Mouse (Mus musculus): ENCODE data around the gene Cacna1e. TPM values are rescaled to one million over a fixed set of nuclear protein-coding genes. Genes with fewer than 3 reads are reported as not detected.

Cacna1e gene
- polyA plus RNA-seq, 1 experiment from 2014 or later, result 0.39 TPM

- no peaks in the 10 kb centered on the region for H3K4me1 ChIP-seq (replicated peaks; ENCODE audit: control insufficient read depth, insufficient read depth)
- no peak overlapping the region for H3K4me2 ChIP-seq (replicated peaks; ENCODE audit: low read depth)
- H3K9me3 ChIP-seq (ENCODE audit: control insufficient read depth, low read length), result no peaks in the 10 kb centered on the region
- no peaks in the 10 kb centered on the region for H3K27me3 ChIP-seq (ENCODE audit: control insufficient read depth, insufficient read depth, low read length)
- TF ChIP-seq EP300 (optimal IDR thresholded peaks at IDR 0.05) (no peak), CTCF (IDR thresholded peaks at IDR 0.05; ENCODE audit: low read depth) (no peak)
- no peak overlapping the region for H3K9ac ChIP-seq (ENCODE audit: low read length)
- no peaks in the 10 kb centered on the region for H3K36me3 ChIP-seq (ENCODE audit: control insufficient read depth, insufficient read depth, low read length)
- H3K4me3 ChIP-seq (ENCODE audit: low read depth, low read length), result no peak overlapping the region
- no peak for DNase-seq (ENCODE audit: low spot score)
- 76% methylated on average over 5 of the region's 5 CpGs for WGBS
- no peak for ATAC-seq (ENCODE audit: low FRiP score, low TSS enrichment)
- H3K27ac ChIP-seq (replicated peaks), result no peak overlapping the region
These were observed 422.8 kb downstream of the Cacna1e start for GRCm38 (mm10) chr1:154461521-154461920.

- Histone ChIP-seq H3K4me2 (replicated peaks; ENCODE audit: low read depth) (no peak overlapping the region), H3K27ac (replicated peaks) (no peak overlapping the region), H3K9ac (ENCODE audit: low read length) (no peak overlapping the region), H3K27me3 (ENCODE audit: control insufficient read depth, insufficient read depth, low read length) (no peaks in the 10 kb centered on the region), H3K36me3 (ENCODE audit: control insufficient read depth, insufficient read depth, low read length) (no peaks in the 10 kb centered on the region), H3K9me3 (ENCODE audit: control insufficient read depth, low read length) (no peaks in the 10 kb centered on the region), H3K4me3 (ENCODE audit: low read depth, low read length) (no peak overlapping the region), H3K4me1 (replicated peaks; ENCODE audit: control insufficient read depth, insufficient read depth) (no peaks in the 10 kb centered on the region)
- 77% methylated on average over 7 of the region's 7 CpGs for WGBS
- TF ChIP-seq EP300 (optimal IDR thresholded peaks at IDR 0.05), result no peak
- no peak for TF ChIP-seq CTCF (IDR thresholded peaks at IDR 0.05; ENCODE audit: low read depth)
- no peak for DNase-seq (ENCODE audit: low spot score)
- ATAC-seq (ENCODE audit: low FRiP score, low TSS enrichment), result no peak
These were observed 424.2 kb downstream of the Cacna1e start for GRCm38 (mm10) chr1:154460067-154460466.

GRCm38 (mm10) chr1:154458601-154459000 lies 425.7 kb downstream of the Cacna1e start:
- Histone ChIP-seq H3K4me1 (replicated peaks; ENCODE audit: control insufficient read depth, insufficient read depth) (no peaks in the 10 kb centered on the region), H3K27me3 (ENCODE audit: control insufficient read depth, insufficient read depth, low read length) (no peaks in the 10 kb centered on the region), H3K36me3 (ENCODE audit: control insufficient read depth, insufficient read depth, low read length) (no peaks in the 10 kb centered on the region), H3K4me3 (ENCODE audit: low read depth, low read length) (no peak overlapping the region), H3K9me3 (ENCODE audit: control insufficient read depth, low read length) (no peaks in the 10 kb centered on the region), H3K27ac (replicated peaks) (no peak overlapping the region), H3K4me2 (replicated peaks; ENCODE audit: low read depth) (no peak overlapping the region), H3K9ac (ENCODE audit: low read length) (no peak overlapping the region)
- ATAC-seq (ENCODE audit: low FRiP score, low TSS enrichment), result no peak
- TF ChIP-seq CTCF (IDR thresholded peaks at IDR 0.05; ENCODE audit: low read depth), result no peak
- TF ChIP-seq EP300 (optimal IDR thresholded peaks at IDR 0.05), result no peak
- no peak for DNase-seq (ENCODE audit: low spot score)
- 81% methylated on average over 2 of the region's 2 CpGs for WGBS

GRCm38 (mm10) chr1:154450799-154451198 lies 433.5 kb downstream of the Cacna1e start:
- Histone ChIP-seq H3K9ac (ENCODE audit: low read length) (no peak overlapping the region), H3K36me3 (ENCODE audit: control insufficient read depth, insufficient read depth, low read length) (no peaks in the 10 kb centered on the region), H3K4me1 (replicated peaks; ENCODE audit: control insufficient read depth, insufficient read depth) (no peaks in the 10 kb centered on the region), H3K4me3 (ENCODE audit: low read depth, low read length) (no peak overlapping the region), H3K27me3 (ENCODE audit: control insufficient read depth, insufficient read depth, low read length) (no peaks in the 10 kb centered on the region), H3K27ac (replicated peaks) (no peak overlapping the region), H3K4me2 (replicated peaks; ENCODE audit: low read depth) (no peak overlapping the region), H3K9me3 (ENCODE audit: control insufficient read depth, low read length) (no peaks in the 10 kb centered on the region)
- 72% methylated on average over 3 of the region's 3 CpGs for WGBS
- ATAC-seq (ENCODE audit: low FRiP score, low TSS enrichment), result no peak
- DNase-seq (ENCODE audit: low spot score), result no peak
- TF ChIP-seq EP300 (optimal IDR thresholded peaks at IDR 0.05), result no peak
- TF ChIP-seq CTCF (IDR thresholded peaks at IDR 0.05; ENCODE audit: low read depth), result no peak

- H3K27ac ChIP-seq (replicated peaks), result no peak overlapping the region
- 44% methylated on average over 3 of the region's 3 CpGs for WGBS
- DNase-seq (ENCODE audit: low spot score), result no peak
- H3K27me3 ChIP-seq (ENCODE audit: control insufficient read depth, insufficient read depth, low read length), result no peaks in the 10 kb centered on the region
- no peaks in the 10 kb centered on the region for H3K9me3 ChIP-seq (ENCODE audit: control insufficient read depth, low read length)
- H3K4me3 ChIP-seq (ENCODE audit: low read depth, low read length), result no peak overlapping the region
- no peak overlapping the region for H3K4me2 ChIP-seq (replicated peaks; ENCODE audit: low read depth)
- no peaks in the 10 kb centered on the region for H3K4me1 ChIP-seq (replicated peaks; ENCODE audit: control insufficient read depth, insufficient read depth)
- no peaks in the 10 kb centered on the region for H3K36me3 ChIP-seq (ENCODE audit: control insufficient read depth, insufficient read depth, low read length)
- no peak overlapping the region for H3K9ac ChIP-seq (ENCODE audit: low read length)
- no peak for TF ChIP-seq CTCF (IDR thresholded peaks at IDR 0.05; ENCODE audit: low read depth)
- TF ChIP-seq EP300 (optimal IDR thresholded peaks at IDR 0.05), result no peak
- ATAC-seq (ENCODE audit: low FRiP score, low TSS enrichment), result no peak
These were observed 437.8 kb downstream of the Cacna1e start for GRCm38 (mm10) chr1:154446456-154446855.

GRCm38 (mm10) chr1:154433520-154433919 lies 450.8 kb downstream of the Cacna1e start:
- 74% methylated on average over 1 of the region's 1 CpGs for WGBS
- TF ChIP-seq EP300 (optimal IDR thresholded peaks at IDR 0.05) (no peak), CTCF (IDR thresholded peaks at IDR 0.05; ENCODE audit: low read depth) (no peak)

More at GRCm38 (mm10) chr1:154433520-154433919, 450.8 kb downstream of the Cacna1e start:
- Histone ChIP-seq H3K36me3 (ENCODE audit: control insufficient read depth, insufficient read depth, low read length) (no peaks in the 10 kb centered on the region), H3K27ac (replicated peaks) (no peak overlapping the region), H3K27me3 (ENCODE audit: control insufficient read depth, insufficient read depth, low read length) (no peaks in the 10 kb centered on the region), H3K4me3 (ENCODE audit: low read depth, low read length) (no peak overlapping the region), H3K4me2 (replicated peaks; ENCODE audit: low read depth) (no peak overlapping the region), H3K4me1 (replicated peaks; ENCODE audit: control insufficient read depth, insufficient read depth) (no peaks in the 10 kb centered on the region), H3K9me3 (ENCODE audit: control insufficient read depth, low read length) (no peaks in the 10 kb centered on the region), H3K9ac (ENCODE audit: low read length) (no peak overlapping the region)
- ATAC-seq (ENCODE audit: low FRiP score, low TSS enrichment) (no peak), DNase-seq (ENCODE audit: low spot score) (no peak)
